Mouse (Mus musculus): Measurements from ENCODE around the gene Mmp19. TPM values are rescaled to one million over a fixed set of nuclear protein-coding genes. Genes with fewer than 3 reads are reported as not detected.
"Not testable (repeated sequence)": the region's sequence is repeated elsewhere in the genome, so short reads cannot be mapped to it uniquely, and the experiment has no call there.

Mmp19 gene
- polyA plus RNA-seq, 2 experiments: 1.1 to 1.4 TPM

- Histone ChIP-seq H3K27ac (replicated peaks; ENCODE audit: low read depth, low read length) (peak within 1 kb of the TSS; percentile 71), H3K36me3 (ENCODE audit: control insufficient read depth, insufficient read depth, low read length) (peaks cover 38% of the 10 kb centered on the region), H3K27me3 (ENCODE audit: control insufficient read depth, insufficient read depth, low read length) (no peaks in the 10 kb centered on the region), H3K4me1 (ENCODE audit: control insufficient read depth, insufficient read depth, low read length) (peaks cover 10% of the 10 kb centered on the region), H3K9me3 (ENCODE audit: control insufficient read depth, low read length) (no peaks in the 10 kb centered on the region), H3K4me3 (replicated peaks; ENCODE audit: low read length) (peak within 1 kb of the TSS; percentile 83), H3K4me2 (replicated peaks; ENCODE audit: low read depth, low read length, severe bottlenecking) (peak within 1 kb of the TSS; percentile 77), H3K9ac (ENCODE audit: low read depth, low read length, severe bottlenecking) (peak within 1 kb of the TSS; percentile 87)
- 0 out of 2 replicates have a peak, but pooled peaks have one; percentile 43 for TF ChIP-seq POLR2A (IDR thresholded peaks at IDR 0.05; ENCODE audit: borderline replicate concordance, extremely low read depth, insufficient read depth, insufficient read length)
- WGBS: under 1% methylated on average over 46 of the region's 46 CpGs
- ATAC-seq (ENCODE audit: low FRiP score, low read depth): peak; percentile 99
- peak; percentile 99 for DNase-seq (ENCODE audit: low spot score)
Measured at GRCm38 (mm10) chr10:128821358-128822056, 30.8 kb downstream of the Mmp19 start, which contains the start of gene Ormdl2. Ormdl2 (minus strand) TSS chr10:128821645.

GRCm38 (mm10) chr10:128822135-128822534, 31.4 kb downstream of the Mmp19 start:
- ATAC-seq (ENCODE audit: low FRiP score, low read depth) (no peak), DNase-seq (ENCODE audit: low spot score) (no peak)
- Histone ChIP-seq H3K4me3 (replicated peaks; ENCODE audit: low read length) (peak overlapping the region; percentile 83), H3K4me1 (ENCODE audit: control insufficient read depth, insufficient read depth, low read length) (peaks cover 10% of the 10 kb centered on the region), H3K9me3 (ENCODE audit: control insufficient read depth, low read length) (no peaks in the 10 kb centered on the region), H3K9ac (ENCODE audit: low read depth, low read length, severe bottlenecking) (peak overlapping the region; percentile 87), H3K27ac (replicated peaks; ENCODE audit: low read depth, low read length) (peak overlapping the region; percentile 71), H3K4me2 (replicated peaks; ENCODE audit: low read depth, low read length, severe bottlenecking) (peak overlapping the region; percentile 77), H3K36me3 (ENCODE audit: control insufficient read depth, insufficient read depth, low read length) (peaks cover 35% of the 10 kb centered on the region), H3K27me3 (ENCODE audit: control insufficient read depth, insufficient read depth, low read length) (no peaks in the 10 kb centered on the region)
- 2% methylated on average over 13 of the region's 13 CpGs for WGBS
- TF ChIP-seq POLR2A (IDR thresholded peaks at IDR 0.05; ENCODE audit: borderline replicate concordance, extremely low read depth, insufficient read depth, insufficient read length): no peak

GRCm38 (mm10) chr10:128823087-128823486, 32.4 kb downstream of the Mmp19 start:
- peaks cover 30% of the 10 kb centered on the region for H3K36me3 ChIP-seq (ENCODE audit: control insufficient read depth, insufficient read depth, low read length)

GRCm38 (mm10) chr10:128823821-128824220, 33.1 kb downstream of the Mmp19 start:
- H3K9ac ChIP-seq (ENCODE audit: low read depth, low read length, severe bottlenecking): no peak overlapping the region
- peaks cover 30% of the 10 kb centered on the region for H3K36me3 ChIP-seq (ENCODE audit: control insufficient read depth, insufficient read depth, low read length)
- no peak overlapping the region for H3K4me3 ChIP-seq (replicated peaks; ENCODE audit: low read length)
- no peak overlapping the region for H3K4me2 ChIP-seq (replicated peaks; ENCODE audit: low read depth, low read length, severe bottlenecking)
- DNase-seq (ENCODE audit: low spot score): no peak
- ATAC-seq (ENCODE audit: low FRiP score, low read depth): no peak
- no peak overlapping the region for H3K27ac ChIP-seq (replicated peaks; ENCODE audit: low read depth, low read length)
- H3K27me3 ChIP-seq (ENCODE audit: control insufficient read depth, insufficient read depth, low read length): no peaks in the 10 kb centered on the region
- H3K4me1 ChIP-seq (ENCODE audit: control insufficient read depth, insufficient read depth, low read length): peaks cover 10% of the 10 kb centered on the region
- no peaks in the 10 kb centered on the region for H3K9me3 ChIP-seq (ENCODE audit: control insufficient read depth, low read length)
- no peak for TF ChIP-seq POLR2A (IDR thresholded peaks at IDR 0.05; ENCODE audit: borderline replicate concordance, extremely low read depth, insufficient read depth, insufficient read length)
- WGBS: 98% methylated on average over 9 of the region's 9 CpGs

More at GRCm38 (mm10) chr10:128823087-128823486, 32.4 kb downstream of the Mmp19 start:
- H3K9ac ChIP-seq (ENCODE audit: low read depth, low read length, severe bottlenecking); H3K27ac ChIP-seq (replicated peaks; ENCODE audit: low read depth, low read length); H3K9me3 ChIP-seq (ENCODE audit: control insufficient read depth, low read length); ATAC-seq (ENCODE audit: low FRiP score, low read depth); H3K27me3 ChIP-seq (ENCODE audit: control insufficient read depth, insufficient read depth, low read length); DNase-seq (ENCODE audit: low spot score): not testable (repeated sequence)
- 84% methylated on average over 4 of the region's 4 CpGs for WGBS
- peaks cover 10% of the 10 kb centered on the region for H3K4me1 ChIP-seq (ENCODE audit: control insufficient read depth, insufficient read depth, low read length)
- peak overlapping the region; percentile 83 for H3K4me3 ChIP-seq (replicated peaks; ENCODE audit: low read length)
- peak overlapping the region; percentile 77 for H3K4me2 ChIP-seq (replicated peaks; ENCODE audit: low read depth, low read length, severe bottlenecking)

- H3K9ac ChIP-seq (ENCODE audit: low read depth, low read length, severe bottlenecking): no peak overlapping the region
- H3K4me2 ChIP-seq (replicated peaks; ENCODE audit: low read depth, low read length, severe bottlenecking): no peak overlapping the region
- ATAC-seq (ENCODE audit: low FRiP score, low read depth): no peak
- no peaks in the 10 kb centered on the region for H3K4me1 ChIP-seq (ENCODE audit: control insufficient read depth, insufficient read depth, low read length)
- no peaks in the 10 kb centered on the region for H3K9me3 ChIP-seq (ENCODE audit: control insufficient read depth, low read length)
- H3K4me3 ChIP-seq (replicated peaks; ENCODE audit: low read length): no peak overlapping the region
- TF ChIP-seq POLR2A (IDR thresholded peaks at IDR 0.05; ENCODE audit: borderline replicate concordance, extremely low read depth, insufficient read depth, insufficient read length): no peak
- no peaks in the 10 kb centered on the region for H3K27me3 ChIP-seq (ENCODE audit: control insufficient read depth, insufficient read depth, low read length)
- no peak overlapping the region for H3K27ac ChIP-seq (replicated peaks; ENCODE audit: low read depth, low read length)
- peaks cover 78% of the 10 kb centered on the region for H3K36me3 ChIP-seq (ENCODE audit: control insufficient read depth, insufficient read depth, low read length)
- no peak for DNase-seq (ENCODE audit: low spot score)
Measured at GRCm38 (mm10) chr10:128837400-128837799, 46.7 kb downstream of the Mmp19 start.
